Mouse (Mus musculus) liver, embryonic 15.5 days (tissue): ENCODE data around the gene Gm20767. TPM values are rescaled to one million over a fixed set of nuclear protein-coding genes. Genes with fewer than 3 reads are reported as not detected.
A peak's percentile ranks its signal among the peaks of the same experiment; 100 is the strongest.
"Not testable (repeated sequence)": the region's sequence is repeated elsewhere in the genome, so short reads cannot be mapped to it uniquely, and the experiment has no call there.

Experiments used
- ATAC-seq: fragments of 200-750 bp; cut with Nextera tagmentation; 2 replicates; pipeline ENCODE4 v1.8.0; 2017; ENCODE audit warnings: moderate number of reproducible peaks, mild to moderate bottlenecking, moderate library complexity; ENCODE audit not compliant: insufficient read depth
- H3K27ac ChIP-seq: fragments of 300-500 bp; sonication (generic); replicated peaks from 2 replicates; pipeline ENCODE4 v1.5.1; 2015; ENCODE audit warnings: mild to moderate bottlenecking, inconsistent platforms
- H3K27me3 ChIP-seq: fragments of 300-500 bp; sonication (generic); 2 replicates; pipeline ENCODE4 v1.6.1; 2015; ENCODE audit warnings: mild to moderate bottlenecking, inconsistent platforms
- H3K36me3 ChIP-seq: fragments of 300-500 bp; sonication (generic); replicated peaks from 2 replicates; pipeline ENCODE4 v1.6.1; 2015; ENCODE audit warnings: moderate library complexity, mild to moderate bottlenecking, inconsistent platforms
- H3K4me1 ChIP-seq: fragments of 300-500 bp; sonication (generic); replicated peaks from 2 replicates; pipeline ENCODE4 v1.6.1; 2015; ENCODE audit warnings: inconsistent platforms
- H3K4me2 ChIP-seq: fragments of 300-500 bp; sonication (generic); 2 replicates; pipeline ENCODE4 v1.6.1; 2015; ENCODE audit warnings: moderate library complexity, mild to moderate bottlenecking, inconsistent platforms
- H3K4me3 ChIP-seq: fragments of 300-500 bp; sonication (generic); replicated peaks from 2 replicates; pipeline ENCODE4 v1.5.1; 2015; ENCODE audit warnings: mild to moderate bottlenecking, inconsistent platforms
- H3K9ac ChIP-seq: fragments of 300-500 bp; sonication (generic); 2 replicates; pipeline ENCODE4 v1.6.1; 2015; ENCODE audit warnings: moderate library complexity, mild to moderate bottlenecking, inconsistent platforms
- H3K9me3 ChIP-seq: fragments of 300-500 bp; sonication (generic); replicated peaks from 2 replicates; pipeline ENCODE4 v1.6.1; 2016; ENCODE audit warnings: inconsistent platforms
- WGBS: fragments of 180-500 bp; shearing (Covaris S2); methylation state at CpG from one replicate; pipeline ENCODE4 v1.1.7; 2015; ENCODE audit warnings: mixed read lengths; ENCODE audit not compliant: insufficient replicate concordance; 5-methylcytosine and 5-hydroxymethylcytosine counted together
- polyA plus RNA-seq: library from polyadenylated mRNA; unstranded; fragments of >200 nt; fragmentation: Nextera tagmentation; extraction: Ambion mirVana; gene quantifications from 2 replicates; pipeline ENCODE4 v1.2.1, GENCODE M21; 2015

Gm20767 gene
- polyA plus RNA-seq, result not detected in 2 replicates

GRCm38 (mm10) chr13:120139946-120140345 is at the start of gene Gm20767:
Gene Gm20767 (plus strand): TSS chr13:120140246.
- H3K4me1 ChIP-seq, H3K9ac ChIP-seq, H3K9me3 ChIP-seq, H3K4me3 ChIP-seq, H3K4me2 ChIP-seq, H3K36me3 ChIP-seq, ATAC-seq, H3K27ac ChIP-seq, H3K27me3 ChIP-seq: not testable (repeated sequence)
- WGBS, result 75% methylated on average over 2 of the region's 5 CpGs

- WGBS, result no CpG with 5 or more reads among the region's 13 CpGs
- not testable (repeated sequence) for H3K4me3 ChIP-seq, ATAC-seq, H3K9me3 ChIP-seq, H3K36me3 ChIP-seq, H3K4me2 ChIP-seq, H3K27me3 ChIP-seq, H3K4me1 ChIP-seq, H3K9ac ChIP-seq, H3K27ac ChIP-seq
Observed at GRCm38 (mm10) chr13:120092950-120093349, 47.1 kb upstream of the Gm20767 start.

DNA sequence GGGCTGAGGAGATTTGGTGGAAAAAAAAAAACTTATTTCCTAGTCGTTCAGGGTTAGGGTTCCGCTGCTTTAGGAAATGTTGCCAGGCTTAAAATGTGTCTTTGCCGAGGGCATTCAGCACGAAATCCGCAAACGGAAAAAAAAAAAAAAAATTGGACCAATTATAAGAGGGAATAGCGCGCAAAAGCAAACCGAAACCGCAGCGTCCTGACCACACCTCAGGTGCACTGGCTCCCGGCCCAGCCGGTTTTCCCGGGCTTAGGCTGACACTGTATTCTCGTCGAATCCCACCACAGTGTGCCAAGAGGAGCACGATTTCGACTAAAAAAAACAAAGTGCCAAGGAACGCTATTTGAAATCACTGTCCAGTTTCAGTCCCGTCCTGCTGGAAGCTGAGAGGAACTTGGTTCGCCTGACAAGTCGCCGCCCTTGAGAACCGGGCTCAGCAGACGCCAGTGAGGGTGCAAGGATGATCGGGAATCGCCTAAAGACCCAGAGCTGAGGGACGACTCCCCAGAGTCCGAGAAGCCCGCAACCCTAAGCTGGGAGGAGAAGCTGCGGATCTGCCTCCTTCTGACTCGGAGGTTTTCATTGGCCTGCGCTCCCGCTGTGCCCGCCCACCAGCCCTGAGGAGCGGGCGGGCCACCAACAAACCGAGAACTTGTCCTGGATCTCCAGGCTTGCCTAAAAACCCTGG is 43.7 kb upstream of the Gm20767 start:
- ATAC-seq, H3K9ac ChIP-seq, H3K36me3 ChIP-seq, H3K27ac ChIP-seq, H3K9me3 ChIP-seq, H3K27me3 ChIP-seq, H3K4me1 ChIP-seq: not testable (repeated sequence)
- Histone ChIP-seq H3K4me2 (peak overlapping the region; percentile 33), H3K4me3 (peak overlapping the region; percentile 21; the same call in 1 of the 2 replicates)
- WGBS, result under 1% methylated on average over 26 of the region's 38 CpGs

- not testable (repeated sequence) for H3K9ac ChIP-seq, H3K36me3 ChIP-seq, H3K4me3 ChIP-seq, H3K4me2 ChIP-seq, H3K9me3 ChIP-seq, H3K27me3 ChIP-seq, H3K4me1 ChIP-seq, ATAC-seq, H3K27ac ChIP-seq
- WGBS, result 2% methylated on average over 8 of the region's 13 CpGs
Observed at GRCm38 (mm10) chr13:120096938-120097256, 43.1 kb upstream of the Gm20767 start.

DNA sequence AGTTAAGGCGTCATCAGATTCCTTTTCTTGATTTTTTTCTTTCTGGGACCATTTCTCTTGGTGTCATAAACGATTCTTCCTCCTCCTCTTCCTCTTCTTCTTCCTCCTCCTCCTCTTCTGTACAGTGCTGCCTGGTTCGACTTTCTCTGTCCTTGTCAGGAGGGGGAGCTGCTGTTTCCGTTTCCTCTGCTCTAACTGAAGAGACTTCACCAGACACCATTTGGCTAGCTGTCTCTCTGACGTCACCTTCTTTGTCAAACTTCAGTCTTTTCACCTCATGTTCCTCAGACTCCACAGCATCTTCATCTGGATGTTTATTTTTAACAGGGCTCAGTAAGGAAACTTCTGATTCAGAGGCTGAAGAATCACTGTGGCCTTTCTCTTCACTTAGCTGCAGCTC is 40.7 kb upstream of the Gm20767 start:
- not testable (repeated sequence) for H3K4me2 ChIP-seq, H3K27me3 ChIP-seq, ATAC-seq, H3K4me3 ChIP-seq, H3K9ac ChIP-seq, H3K27ac ChIP-seq, H3K4me1 ChIP-seq, H3K36me3 ChIP-seq, H3K9me3 ChIP-seq
- no CpG with 5 or more reads among the region's 5 CpGs for WGBS

DNA sequence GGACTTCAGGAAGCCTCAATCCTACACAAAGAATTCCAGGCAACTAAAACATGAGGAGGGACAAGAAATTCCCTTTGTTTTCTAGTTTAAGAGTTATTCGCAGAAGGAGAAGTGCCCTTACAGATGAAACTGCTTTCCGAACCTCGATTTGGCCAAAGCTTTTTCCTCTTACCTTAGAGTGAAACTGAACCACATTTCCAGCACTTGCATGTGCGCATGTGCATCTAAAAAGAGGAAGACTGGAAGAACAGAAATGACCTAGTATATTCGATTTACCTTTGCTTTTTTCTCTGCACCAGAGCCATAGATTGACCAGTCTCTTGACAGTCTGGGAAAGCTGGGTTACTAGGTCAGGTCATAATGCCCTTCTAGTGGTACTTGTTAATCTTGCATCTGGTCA is 33.5 kb upstream of the Gm20767 start:
- WGBS, result no CpG with 5 or more reads among the region's 5 CpGs

GRCm38 (mm10) chr13:120107000-120107399 is 33.0 kb upstream of the Gm20767 start:
- not testable (repeated sequence) for H3K9me3 ChIP-seq, H3K4me1 ChIP-seq, H3K4me2 ChIP-seq, H3K27me3 ChIP-seq, H3K9ac ChIP-seq, H3K27ac ChIP-seq, ATAC-seq, H3K36me3 ChIP-seq, H3K4me3 ChIP-seq
- WGBS, result 31% methylated on average over 2 of the region's 2 CpGs

More for the DNA sequence above, 33.5 kb upstream of the Gm20767 start:
- not testable (repeated sequence) for ATAC-seq, H3K27me3 ChIP-seq, H3K36me3 ChIP-seq, H3K27ac ChIP-seq, H3K4me3 ChIP-seq, H3K4me2 ChIP-seq, H3K9ac ChIP-seq, H3K4me1 ChIP-seq, H3K9me3 ChIP-seq

GRCm38 (mm10) chr13:120142348-120142747 is 2.3 kb downstream of the Gm20767 start:
- H3K36me3 ChIP-seq, H3K9me3 ChIP-seq, H3K9ac ChIP-seq, ATAC-seq, H3K4me1 ChIP-seq, H3K4me3 ChIP-seq, H3K27ac ChIP-seq, H3K4me2 ChIP-seq, H3K27me3 ChIP-seq: not testable (repeated sequence)
- 55% methylated on average over 2 of the region's 3 CpGs for WGBS

- H3K27ac ChIP-seq, H3K9ac ChIP-seq, H3K4me1 ChIP-seq, H3K36me3 ChIP-seq, ATAC-seq, H3K4me2 ChIP-seq, H3K4me3 ChIP-seq, H3K9me3 ChIP-seq, H3K27me3 ChIP-seq: not testable (repeated sequence)
- 20% methylated on average over 3 of the region's 4 CpGs for WGBS
Observed at GRCm38 (mm10) chr13:120149660-120150407, 9.8 kb downstream of the Gm20767 start.

GRCm38 (mm10) chr13:120150589-120150988 is 10.5 kb downstream of the Gm20767 start:
- 22% methylated on average over 3 of the region's 3 CpGs for WGBS
- not testable (repeated sequence) for H3K4me2 ChIP-seq, H3K36me3 ChIP-seq, H3K27ac ChIP-seq, ATAC-seq, H3K9ac ChIP-seq, H3K27me3 ChIP-seq, H3K9me3 ChIP-seq, H3K4me3 ChIP-seq, H3K4me1 ChIP-seq

DNA sequence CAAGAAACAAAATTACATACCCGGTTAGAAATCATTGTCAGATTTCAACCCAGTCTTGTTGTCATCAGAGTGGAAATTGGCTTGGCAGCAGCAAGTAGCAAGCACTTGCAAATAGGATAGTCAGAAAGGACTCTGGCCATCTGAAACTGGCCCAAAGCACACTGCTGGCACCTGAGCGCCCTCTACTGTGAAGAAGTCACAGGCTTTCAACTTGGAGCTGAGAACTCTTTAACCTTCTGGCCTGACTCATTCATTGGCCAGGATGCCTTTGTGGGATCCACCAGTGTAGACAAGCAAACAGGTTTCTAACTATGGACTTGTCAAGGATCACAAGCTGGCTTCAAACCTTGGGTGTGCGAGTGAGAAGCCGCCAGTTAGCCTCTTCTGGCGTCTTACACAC is 28.3 kb downstream of the Gm20767 start:
- not testable (repeated sequence) for H3K4me2 ChIP-seq, H3K27ac ChIP-seq, ATAC-seq, H3K4me1 ChIP-seq, H3K9me3 ChIP-seq, H3K36me3 ChIP-seq, H3K27me3 ChIP-seq, H3K9ac ChIP-seq, H3K4me3 ChIP-seq
- WGBS, result 32% methylated on average over 5 of the region's 5 CpGs

DNA sequence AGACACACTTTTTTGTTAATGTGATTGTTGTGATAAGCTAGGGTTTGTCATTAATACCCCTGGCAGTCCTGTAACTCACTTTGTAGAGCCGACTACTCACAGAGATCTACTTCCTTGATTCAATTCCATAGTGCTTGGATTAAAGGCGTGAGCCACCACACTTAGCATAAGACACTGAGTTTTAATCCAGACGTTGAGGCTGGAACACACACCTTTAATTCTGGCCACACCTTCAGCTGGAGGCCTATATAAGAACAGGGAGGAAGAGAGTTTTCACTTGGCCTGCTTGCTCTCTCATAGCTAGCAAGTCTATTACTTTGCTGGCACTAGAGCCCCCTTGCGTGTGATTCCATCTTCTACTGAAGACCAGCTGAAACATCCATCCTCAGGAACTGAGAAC is 32.1 kb downstream of the Gm20767 start, which contains the start of gene Gm21818:
Gene Gm21818, plus strand, starts transcription at position 301 of the 400 bp plus-strand sequence.
- not testable (repeated sequence) for H3K27ac ChIP-seq
- WGBS, result 60% methylated on average over 4 of the region's 4 CpGs

More for the DNA sequence above, 32.1 kb downstream of the Gm20767 start, which contains the start of gene Gm21818:
- not testable (repeated sequence) for H3K9me3 ChIP-seq, H3K9ac ChIP-seq, H3K4me3 ChIP-seq, H3K4me2 ChIP-seq, H3K36me3 ChIP-seq, ATAC-seq, H3K27me3 ChIP-seq, H3K4me1 ChIP-seq
